Mouse (Mus musculus) lung, adult 2 months (tissue): ENCODE measurements around the gene Foxp2.

Experiments
- CTCF ChIP-seq: fragments of 200-500 bp; IDR thresholded peaks from 2 replicates; pipeline ENCODE4 v1.5.1; 2011; ENCODE audit warnings: mild to moderate bottlenecking, low read length, control low read depth; ENCODE audit not compliant: insufficient read depth
- POLR2A ChIP-seq: fragments of 200-500 bp; IDR thresholded peaks from 2 replicates; pipeline ENCODE4 v1.6.1; 2011; ENCODE audit warnings: low read depth, mild to moderate bottlenecking, control low read depth, low read length, borderline replicate concordance; ENCODE audit errors: extremely low read depth

GRCm38 (mm10) chr6:15318343-15318742 is 417.2 kb downstream of the Foxp2 start:
- TF ChIP-seq CTCF (no peak), POLR2A (no peak)
